Mouse (Mus musculus): ENCODE results near the gene Zfp422.

Zfp422 gene

GRCm38 (mm10) chr6:116628539-116629171, at the start of gene Zfp422:
Gene Zfp422 (minus strand): TSS chr6:116628999.
- WGBS: under 1% methylated on average over 55 of the region's 56 CpGs

GRCm38 (mm10) chr6:116677321-116677720, 48.5 kb upstream of the Zfp422 start:
- WGBS: 91% methylated on average over 6 of the region's 6 CpGs

DNA sequence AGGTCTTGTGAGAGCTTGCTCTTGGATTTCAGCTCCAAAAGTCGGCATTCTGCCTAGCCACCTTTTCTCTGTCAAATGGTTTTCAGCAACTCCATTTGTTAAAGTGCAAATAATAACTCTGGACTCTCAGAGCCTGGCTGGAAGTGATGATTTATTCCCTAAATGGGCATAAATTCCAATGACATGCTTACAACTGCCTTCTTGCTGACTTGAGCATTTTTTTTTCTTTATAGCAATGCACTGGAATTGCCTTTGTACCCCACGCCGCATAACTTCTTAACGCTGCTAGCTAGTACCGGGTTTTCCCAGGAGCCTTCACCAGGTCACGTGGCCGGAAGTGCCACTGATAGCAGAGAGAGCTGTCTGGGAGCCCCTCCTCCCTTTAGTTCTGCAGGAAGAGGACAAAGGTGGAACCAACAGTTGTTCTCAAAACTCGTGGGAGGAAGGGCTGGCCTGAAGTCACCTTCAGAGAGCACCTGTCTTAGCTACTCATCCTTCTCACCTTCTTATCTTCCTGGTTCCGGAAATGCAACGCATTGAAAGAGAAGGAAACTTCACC, 47.6 kb upstream of the Zfp422 start:
- 83% methylated on average over 10 of the region's 10 CpGs for WGBS

DNA sequence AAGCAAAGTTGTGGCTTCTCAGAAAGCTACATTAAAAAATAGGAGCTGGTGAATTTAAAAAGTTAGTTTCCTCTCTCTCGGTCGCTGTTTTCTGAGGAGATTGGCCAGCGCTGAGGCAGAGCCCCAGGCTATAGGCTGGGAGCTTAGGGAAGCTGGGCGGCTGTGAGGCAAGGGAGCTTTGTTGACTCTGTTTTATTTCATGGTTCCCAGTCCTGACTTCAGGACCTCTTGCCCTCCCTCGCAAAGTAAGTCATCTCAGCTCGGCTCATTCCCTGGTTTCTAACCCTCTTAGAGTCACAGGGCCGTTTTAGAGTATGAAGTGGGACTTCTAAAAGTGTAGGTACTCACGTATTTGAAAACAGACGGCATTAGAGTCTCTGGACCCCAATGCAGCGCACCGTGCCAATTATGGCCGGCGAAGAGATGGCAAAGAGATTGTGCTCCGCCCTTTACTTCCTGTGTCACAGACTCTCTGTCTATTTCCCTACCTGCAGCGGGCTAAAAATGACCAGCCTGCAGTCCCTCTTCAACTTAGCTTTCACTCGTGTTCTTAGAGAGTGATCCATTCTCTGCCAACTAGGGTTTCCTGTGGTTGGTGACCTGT, 45.6 kb upstream of the Zfp422 start:
- WGBS: 43% methylated on average over 16 of the region's 16 CpGs

DNA sequence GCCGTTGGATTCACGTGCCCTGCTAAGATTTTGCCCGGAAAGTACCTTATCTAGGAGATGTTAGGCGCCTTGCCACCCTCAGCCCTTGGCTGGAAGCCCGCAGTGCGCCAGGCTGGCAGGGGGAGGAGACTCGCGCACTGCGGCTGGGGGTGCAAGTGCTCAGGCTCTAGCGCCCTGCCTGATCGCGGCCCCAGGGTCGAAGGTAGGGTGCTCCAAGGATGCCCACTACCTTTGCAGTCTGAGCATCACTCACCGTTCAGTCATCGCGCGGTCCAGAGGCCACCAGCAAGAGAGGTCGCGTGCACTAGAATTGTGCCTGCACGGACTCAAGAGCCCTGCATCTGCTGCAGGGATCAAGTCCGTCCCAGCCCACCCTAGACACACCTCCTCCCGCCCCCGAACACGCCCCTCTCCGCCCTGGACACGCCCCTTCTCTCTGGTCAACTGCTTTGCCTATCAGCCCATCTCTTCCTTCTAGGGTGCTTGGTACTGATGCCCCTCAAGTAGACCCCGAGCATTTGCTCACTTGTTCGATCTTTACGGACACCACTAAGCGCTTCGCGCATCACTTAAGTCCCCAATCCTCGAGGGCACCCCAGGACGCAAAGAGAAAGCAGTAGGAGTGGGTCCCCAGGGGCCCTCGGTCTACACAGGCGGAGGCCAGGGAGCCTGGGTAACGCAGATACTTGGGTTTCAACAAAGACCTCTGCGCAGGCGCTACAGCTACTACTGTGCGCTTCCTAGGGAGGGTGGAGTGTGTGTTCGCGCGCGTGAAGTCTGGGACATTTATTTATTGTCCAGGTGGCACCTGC, 44.9 kb upstream of the Zfp422 start, which contains the start of gene Rassf4:
Gene Rassf4, minus strand, starts transcription at position 482 of the 812 bp plus-strand sequence.
- WGBS: 1% methylated on average over 44 of the region's 44 CpGs

DNA sequence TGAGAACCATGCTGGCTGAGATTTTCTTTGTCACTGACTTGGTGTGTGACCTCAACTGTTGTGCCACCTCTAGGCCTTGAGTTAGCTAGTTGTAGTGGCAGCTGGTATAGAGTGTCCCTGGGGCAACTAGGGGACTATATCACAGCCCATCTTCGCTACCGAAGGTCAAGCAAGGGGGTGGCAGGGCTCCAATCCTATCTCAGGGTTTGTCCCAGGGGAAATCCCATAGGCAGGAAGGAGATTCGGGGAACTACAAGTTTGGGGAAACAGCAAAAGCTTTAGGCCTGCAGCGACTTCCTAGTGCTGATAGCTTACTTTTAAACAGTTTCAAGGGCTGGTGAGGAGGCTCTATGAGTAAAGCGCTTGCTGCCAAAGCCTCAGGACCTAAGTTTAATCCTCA, 43.5 kb upstream of the Zfp422 start:
- 82% methylated on average over 5 of the region's 5 CpGs for WGBS

- 93% methylated on average over 4 of the region's 4 CpGs for WGBS
These were observed 43.0 kb upstream of the Zfp422 start for GRCm38 (mm10) chr6:116671768-116672167.

GRCm38 (mm10) chr6:116671031-116671430, 42.2 kb upstream of the Zfp422 start:
- WGBS: 63% methylated on average over 5 of the region's 5 CpGs

GRCm38 (mm10) chr6:116670144-116670543, 41.3 kb upstream of the Zfp422 start:
- 60% methylated on average over 6 of the region's 6 CpGs for WGBS

DNA sequence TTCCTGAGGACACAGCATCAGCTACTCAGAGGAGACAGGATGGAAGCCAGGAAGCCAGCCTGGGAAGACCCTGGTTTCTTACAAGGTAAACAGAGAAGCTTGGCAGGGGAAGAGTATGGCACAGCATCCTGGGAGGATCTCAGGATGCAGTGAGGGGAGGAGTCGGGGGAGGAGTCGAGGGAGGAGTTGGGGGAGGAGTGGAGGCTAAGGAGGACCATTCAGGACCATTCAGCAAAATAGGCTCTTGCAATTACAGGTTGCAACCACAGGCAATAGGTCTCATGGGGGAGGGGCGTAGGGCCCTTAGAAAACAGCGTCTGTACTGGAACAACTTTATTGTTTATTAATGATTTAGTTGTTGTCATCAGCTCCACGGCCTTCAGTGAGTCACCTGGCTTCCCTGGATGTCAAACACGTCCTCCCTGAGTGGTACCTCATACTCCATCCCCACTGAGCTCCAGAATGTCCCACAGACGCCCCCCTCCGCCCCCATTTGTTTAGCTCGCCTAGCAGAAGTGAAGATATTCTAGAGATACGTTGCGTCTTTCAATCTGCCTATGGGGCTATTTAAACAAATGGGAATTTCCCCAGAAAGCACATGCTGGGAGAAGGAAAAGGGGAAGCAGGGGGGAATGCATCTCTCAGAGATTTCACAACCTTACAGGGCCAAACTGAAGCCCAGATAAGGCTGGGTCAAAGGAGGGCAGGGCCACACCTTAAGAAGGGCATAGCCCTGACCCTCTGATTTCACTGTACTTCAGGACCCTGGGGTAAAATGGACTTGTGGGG, 40.1 kb upstream of the Zfp422 start:
- 59% methylated on average over 11 of the region's 11 CpGs for WGBS

GRCm38 (mm10) chr6:116667382-116667781, 38.6 kb upstream of the Zfp422 start:
- 86% methylated on average over 3 of the region's 3 CpGs for WGBS

DNA sequence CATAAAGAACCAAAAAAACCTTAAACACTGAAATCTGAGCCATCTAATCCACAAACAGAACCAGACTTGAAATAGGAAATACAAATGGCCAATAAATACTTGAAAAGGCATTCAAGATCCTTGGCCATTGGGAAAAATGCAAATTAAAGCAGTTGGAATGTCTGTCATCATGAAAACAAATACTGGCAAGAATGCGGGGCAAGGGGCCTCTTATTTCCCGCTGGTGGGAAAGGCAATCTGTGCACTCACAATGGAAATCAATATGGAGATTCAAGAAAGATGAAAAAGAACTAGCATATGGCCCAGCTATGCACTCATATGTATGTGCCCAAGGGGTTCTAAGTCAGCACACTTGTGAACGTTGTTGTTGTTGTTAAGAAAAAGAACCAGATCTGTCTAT, 38.1 kb upstream of the Zfp422 start:
- 81% methylated on average over 3 of the region's 3 CpGs for WGBS

GRCm38 (mm10) chr6:116666085-116666750, 37.4 kb upstream of the Zfp422 start:
- WGBS: 67% methylated on average over 12 of the region's 12 CpGs

GRCm38 (mm10) chr6:116664830-116665229, 36.0 kb upstream of the Zfp422 start:
- WGBS: 81% methylated on average over 3 of the region's 3 CpGs

DNA sequence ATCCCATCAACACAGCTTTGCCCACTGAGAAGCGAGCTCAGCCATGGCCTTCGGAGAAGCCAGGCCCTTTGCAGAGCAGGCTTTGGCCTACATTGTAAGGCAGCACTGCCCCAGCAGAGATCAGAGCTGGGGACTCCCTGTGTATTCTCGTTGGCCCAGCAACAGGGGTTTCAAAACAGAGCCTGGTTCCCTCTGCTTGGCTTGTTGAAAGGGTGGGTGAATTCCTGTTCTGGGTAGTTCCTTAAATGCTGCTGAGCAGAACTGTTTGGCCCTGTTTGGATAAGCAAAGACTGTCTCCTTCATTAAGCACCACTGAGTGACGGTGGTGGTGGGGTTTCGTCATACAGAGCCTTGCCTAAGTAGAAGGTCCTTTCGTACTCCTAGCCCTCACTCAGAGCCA, 35.2 kb upstream of the Zfp422 start:
- WGBS: 77% methylated on average over 6 of the region's 6 CpGs

- WGBS: 91% methylated on average over 2 of the region's 2 CpGs
These were observed 34.6 kb upstream of the Zfp422 start for GRCm38 (mm10) chr6:116663364-116663763.

DNA sequence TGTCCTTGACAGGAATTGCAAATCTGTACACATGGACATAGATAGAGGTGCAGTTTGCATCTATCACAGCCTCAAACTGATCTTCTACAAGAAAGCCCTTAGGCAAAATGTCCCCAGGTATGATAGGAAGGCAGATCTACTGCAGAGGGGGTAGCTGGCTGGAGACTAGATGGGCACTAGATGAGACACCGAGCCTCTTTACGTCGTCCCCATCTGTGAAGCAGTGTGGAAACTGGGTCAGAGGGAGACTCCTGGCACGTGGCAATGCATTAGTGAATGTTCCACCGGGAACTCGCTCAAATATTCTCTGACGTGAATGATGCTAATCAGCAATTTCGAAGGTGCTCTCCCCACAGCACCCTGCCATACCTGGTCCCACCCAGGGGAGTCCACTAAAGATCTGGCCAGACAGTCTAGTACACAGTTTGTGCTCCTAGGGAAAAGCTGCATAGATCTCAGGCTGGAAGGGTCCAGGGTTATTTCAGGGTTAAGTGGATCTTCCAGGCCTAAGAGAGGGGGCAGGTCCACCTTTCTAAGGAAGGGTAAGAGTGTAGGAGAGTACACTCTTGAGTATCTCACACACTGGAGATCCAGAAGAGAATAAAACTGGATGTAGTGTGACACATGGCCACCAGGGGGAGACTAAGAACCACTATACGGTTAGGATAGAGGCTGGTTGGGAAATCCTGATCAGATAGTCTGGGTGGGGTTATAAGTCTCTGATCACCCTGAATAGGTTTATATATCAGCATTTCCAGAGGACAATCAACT, 25.1 kb upstream of the Zfp422 start:
- WGBS: 31% methylated on average over 9 of the region's 9 CpGs

GRCm38 (mm10) chr6:116653191-116653590, 24.4 kb upstream of the Zfp422 start:
- 65% methylated on average over 3 of the region's 3 CpGs for WGBS

- 81% methylated on average over 20 of the region's 20 CpGs for WGBS
These were observed 22.8 kb upstream of the Zfp422 start for GRCm38 (mm10) chr6:116651437-116652118.

GRCm38 (mm10) chr6:116650406-116650805, 21.6 kb upstream of the Zfp422 start, which contains the start of gene Depp1:
Gene Depp1 (plus strand): TSS chr6:116650609.
- 64% methylated on average over 6 of the region's 6 CpGs for WGBS

Data from cerebral cortex, adult 2 months (tissue).